Mouse (Mus musculus): ENCODE measurements around the gene Nim1k.
"Not testable (repeated sequence)": the region's sequence is repeated elsewhere in the genome, so short reads cannot be mapped to it uniquely, and the experiment has no call there.

Nim1k gene

GRCm38 (mm10) chr13:119727608-119728387 lies 27.9 kb downstream of the Nim1k start:
- peak; percentile 56 for DNase-seq (ENCODE audit: low spot score)

GRCm38 (mm10) chr13:119724541-119724940 lies 31.1 kb downstream of the Nim1k start:
- DNase-seq (ENCODE audit: low spot score), result no peak

- no peak for DNase-seq (ENCODE audit: low spot score)
These were observed 32.3 kb downstream of the Nim1k start for GRCm38 (mm10) chr13:119723368-119723767.

- no peak for DNase-seq (ENCODE audit: low spot score)
These were observed 33.2 kb downstream of the Nim1k start for GRCm38 (mm10) chr13:119722447-119722846.

- no peak for DNase-seq (ENCODE audit: low spot score)
These were observed 39.6 kb downstream of the Nim1k start for GRCm38 (mm10) chr13:119716105-119716504.

- DNase-seq (ENCODE audit: low spot score), result no peak
These were observed 41.9 kb downstream of the Nim1k start for GRCm38 (mm10) chr13:119713821-119714220.

- DNase-seq (ENCODE audit: low spot score), result no peak
These were observed 42.4 kb downstream of the Nim1k start for GRCm38 (mm10) chr13:119713107-119713787.

GRCm38 (mm10) chr13:119712463-119712862 lies 43.2 kb downstream of the Nim1k start:
- no peak for DNase-seq (ENCODE audit: low spot score)

- DNase-seq (ENCODE audit: low spot score), result no peak
These were observed 45.4 kb downstream of the Nim1k start for GRCm38 (mm10) chr13:119710268-119710610.

GRCm38 (mm10) chr13:119709388-119710267 lies 46.1 kb downstream of the Nim1k start:
- no peak for DNase-seq (ENCODE audit: low spot score)

GRCm38 (mm10) chr13:119708941-119709340 lies 46.7 kb downstream of the Nim1k start:
- no peak for DNase-seq (ENCODE audit: low spot score)

GRCm38 (mm10) chr13:119707906-119708305 lies 47.8 kb downstream of the Nim1k start:
- DNase-seq (ENCODE audit: low spot score), result no peak

- DNase-seq (ENCODE audit: low spot score), result no peak
These were observed 48.7 kb downstream of the Nim1k start for GRCm38 (mm10) chr13:119706953-119707352.

GRCm38 (mm10) chr13:119706278-119706880 lies 49.3 kb downstream of the Nim1k start:
- not testable (repeated sequence) for DNase-seq (ENCODE audit: low spot score)

GRCm38 (mm10) chr13:119704280-119704679 lies 51.4 kb downstream of the Nim1k start:
- no peak for DNase-seq (ENCODE audit: low spot score)

GRCm38 (mm10) chr13:119698436-119698835 lies 57.2 kb downstream of the Nim1k start:
- no peak for DNase-seq (ENCODE audit: low spot score)

GRCm38 (mm10) chr13:119696496-119696895 lies 59.2 kb downstream of the Nim1k start:
- no peak for DNase-seq (ENCODE audit: low spot score)

GRCm38 (mm10) chr13:119695676-119696075 lies 60.0 kb downstream of the Nim1k start:
- DNase-seq (ENCODE audit: low spot score), result no peak

GRCm38 (mm10) chr13:119691958-119692357 lies 63.7 kb downstream of the Nim1k start:
- not testable (repeated sequence) for DNase-seq (ENCODE audit: low spot score)

- DNase-seq (ENCODE audit: low spot score), result peak; percentile 28
These were observed 64.6 kb downstream of the Nim1k start for GRCm38 (mm10) chr13:119690876-119691620.

- DNase-seq (ENCODE audit: low spot score), result peak; percentile 99
These were observed 65.5 kb downstream of the Nim1k start, which contains the start of gene Hmgcs1 for GRCm38 (mm10) chr13:119690039-119690728. Gene Hmgcs1 (plus strand): TSS chr13:119690379.

Measured in retina, embryonic 14.5 days (tissue).